In the genomic region with DNA sequence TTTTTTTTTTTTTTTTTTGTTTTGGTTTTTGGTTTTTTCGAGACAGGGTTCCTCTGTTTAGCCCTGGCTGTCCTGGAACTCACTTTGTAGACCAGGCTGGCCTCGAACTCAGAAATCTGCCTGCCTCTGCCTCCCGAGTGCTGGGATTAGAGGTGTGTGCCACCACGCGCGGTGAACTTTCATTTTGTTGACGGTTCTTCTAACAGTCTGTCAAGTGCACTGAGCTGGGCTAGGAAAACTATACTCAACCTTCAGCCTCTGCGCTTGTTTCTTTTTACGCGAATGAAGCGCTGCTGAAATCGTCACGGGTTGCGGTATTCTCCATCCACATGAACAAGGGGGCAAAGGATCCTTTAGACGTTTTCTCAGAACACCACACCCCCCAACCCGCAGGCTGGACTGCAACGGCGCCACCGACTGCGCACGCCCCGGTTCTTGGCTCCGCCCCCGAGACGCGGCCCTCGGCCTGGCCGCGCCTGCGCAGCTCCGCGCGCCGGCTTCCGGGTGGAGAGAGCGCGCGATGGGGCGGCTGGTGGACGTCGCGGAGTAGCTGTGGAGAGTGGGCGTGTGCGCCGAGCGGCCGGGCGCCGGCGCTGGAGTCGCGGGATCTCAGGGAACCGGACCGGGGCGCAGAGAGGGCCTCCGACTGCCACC, we compare ENCODE assay signal across 8 mouse cellular contexts. TPM values are rescaled to one million over a fixed set of nuclear protein-coding genes. Genes with fewer than 3 reads are reported as not detected.
DNase-seq lines count a peak whose midpoint lies in the region; ATAC-seq and TF ChIP-seq lines count a peak whose summit lies in the region.

A gene (plus strand): TSS at position 496 of the 654 bp plus-strand sequence.

- peaks cover 10% of the 10 kb centered on the region for H3K4me1 ChIP-seq in bone marrow macrophage, adult 2 months (ENCODE audit: control insufficient read depth, insufficient read depth, low read length)
- H3K4me1 ChIP-seq in embryonic fibroblast, embryonic 13.5 days (ENCODE audit: control insufficient read depth, insufficient read depth, low read length) = no peaks in the 10 kb centered on the region
- peaks cover 20% of the 10 kb centered on the region for H3K4me1 ChIP-seq in heart, embryonic 10.5 days
- peaks cover 14% of the 10 kb centered on the region for H3K4me1 ChIP-seq in kidney, embryonic 15.5 days
- peaks cover 26% of the 10 kb centered on the region for H3K4me1 ChIP-seq in liver, embryonic 11.5 days (replicated peaks; ENCODE audit: control insufficient read depth, insufficient read depth, low read length)
- peaks cover 3% of the 10 kb centered on the region; the same call in 1 of the 2 replicates for H3K4me1 ChIP-seq in stomach, embryonic 14.5 days (ENCODE audit: control insufficient read depth, insufficient read depth, low read length)

- peak; percentile 98 for ATAC-seq in kidney, embryonic 15.5 days (replicated peaks; ENCODE audit: low FRiP score)
- ATAC-seq in liver, embryonic 11.5 days (replicated peaks; ENCODE audit: low FRiP score) = peak; percentile 96
- peak; percentile 96 for ATAC-seq in stomach, embryonic 14.5 days (ENCODE audit: insufficient number of reproducible peaks, insufficient read depth, low FRiP score, low read depth)

- no peak for TF ChIP-seq POLR2A in bone marrow macrophage, adult 2 months (IDR thresholded peaks at IDR 0.05; ENCODE audit: borderline replicate concordance, low read depth, low read length)
- peak; percentile 65; the same call in 1 of the 2 replicates for TF ChIP-seq POLR2A in embryonic fibroblast, embryonic 13.5 days (IDR thresholded peaks at IDR 0.05; ENCODE audit: low read depth, low read length)

- peak within 1 kb of the TSS; percentile 91 for H3K4me2 ChIP-seq in kidney, embryonic 15.5 days
- peak within 1 kb of the TSS; percentile 94 for H3K4me2 ChIP-seq in liver, embryonic 11.5 days
- peak within 1 kb of the TSS; percentile 98 for H3K4me2 ChIP-seq in stomach, embryonic 14.5 days (replicated peaks; ENCODE audit: low read depth, low read length)

- H3K9ac ChIP-seq in kidney, embryonic 15.5 days = peak within 1 kb of the TSS; percentile 80
- peak within 1 kb of the TSS; percentile 92 for H3K9ac ChIP-seq in liver, embryonic 11.5 days (ENCODE audit: low read depth, low read length)
- H3K9ac ChIP-seq in stomach, embryonic 14.5 days (replicated peaks; ENCODE audit: low read depth, low read length) = peak within 1 kb of the TSS; percentile 85

- peak within 1 kb of the TSS; percentile 33 for H3K27ac ChIP-seq in bone marrow macrophage, adult 2 months (ENCODE audit: insufficient read depth, low read depth, low read length)
- 0 out of 2 replicates have a peak within 1 kb of the TSS, but pooled peaks have one; percentile 8 for H3K27ac ChIP-seq in embryonic fibroblast, embryonic 13.5 days (ENCODE audit: insufficient read depth, low read length)
- H3K27ac ChIP-seq in heart, embryonic 10.5 days = peak within 1 kb of the TSS; percentile 90
- peak within 1 kb of the TSS; percentile 82 for H3K27ac ChIP-seq in kidney, embryonic 15.5 days
- H3K27ac ChIP-seq in liver, embryonic 11.5 days (ENCODE audit: low read depth, low read length) = peak within 1 kb of the TSS; percentile 66
- peak within 1 kb of the TSS; percentile 73 for H3K27ac ChIP-seq in stomach, embryonic 14.5 days (ENCODE audit: low read length)

- H3K4me3 ChIP-seq in bone marrow macrophage, adult 2 months (ENCODE audit: insufficient read depth, low read length) = peak within 1 kb of the TSS; percentile 100
- H3K4me3 ChIP-seq in embryonic fibroblast, embryonic 13.5 days (ENCODE audit: insufficient read depth, low read length) = peak within 1 kb of the TSS; percentile 67
- peak within 1 kb of the TSS; percentile 89 for H3K4me3 ChIP-seq in heart, embryonic 10.5 days
- H3K4me3 ChIP-seq in kidney, embryonic 15.5 days (replicated peaks) = peak within 1 kb of the TSS; percentile 79
- peak within 1 kb of the TSS; percentile 82 for H3K4me3 ChIP-seq in liver, embryonic 11.5 days (ENCODE audit: low read depth, low read length)
- H3K4me3 ChIP-seq in stomach, embryonic 14.5 days (ENCODE audit: low read depth, low read length) = peak within 1 kb of the TSS; percentile 84

- no peaks in the 10 kb centered on the region for H3K9me3 ChIP-seq in heart, embryonic 10.5 days
- H3K9me3 ChIP-seq in kidney, embryonic 15.5 days (replicated peaks) = no peaks in the 10 kb centered on the region
- H3K9me3 ChIP-seq in liver, embryonic 11.5 days (ENCODE audit: control insufficient read depth, low read length) = no peaks in the 10 kb centered on the region
- H3K9me3 ChIP-seq in stomach, embryonic 14.5 days (ENCODE audit: control insufficient read depth, low read depth, low read length) = no peaks in the 10 kb centered on the region

- H3K27me3 ChIP-seq in heart, embryonic 10.5 days (ENCODE audit: insufficient read depth, poor library complexity, severe bottlenecking) = no peaks in the 10 kb centered on the region
- H3K27me3 ChIP-seq in kidney, embryonic 15.5 days = no peaks in the 10 kb centered on the region
- H3K27me3 ChIP-seq in liver, embryonic 11.5 days (replicated peaks; ENCODE audit: control insufficient read depth, insufficient read depth, low read length) = no peaks in the 10 kb centered on the region
- no peaks in the 10 kb centered on the region for H3K27me3 ChIP-seq in stomach, embryonic 14.5 days (ENCODE audit: control insufficient read depth, insufficient read depth, low read length)

- 4% methylated on average over 56 of the region's 56 CpGs for WGBS in heart, embryonic 10.5 days
- 4% methylated on average over 56 of the region's 56 CpGs for WGBS in kidney, embryonic 15.5 days
- WGBS in liver, embryonic 11.5 days = 2% methylated on average over 56 of the region's 56 CpGs
- 4% methylated on average over 56 of the region's 56 CpGs for WGBS in stomach, embryonic 14.5 days

- no peak for TF ChIP-seq CTCF in bone marrow macrophage, adult 2 months (IDR thresholded peaks at IDR 0.05; ENCODE audit: low read depth, low read length)
- TF ChIP-seq CTCF in embryonic fibroblast, embryonic 13.5 days (IDR thresholded peaks at IDR 0.05; ENCODE audit: borderline replicate concordance, insufficient read depth, low read length) = no peak

- DNase-seq in B cell, adult 2 months = peak; percentile 96 to 97
- peak; percentile 96 for DNase-seq in heart, embryonic 10.5 days (ENCODE audit: low spot score)
- DNase-seq in liver, embryonic 11.5 days (ENCODE audit: low spot score) = peak; percentile 91
- DNase-seq in naive thymus-derived CD4-positive, alpha-beta T cell, adult 2 months (ENCODE audit: low read depth) = peak; percentile 95

- H3K36me3 ChIP-seq in heart, embryonic 10.5 days = peaks cover 21% of the 10 kb centered on the region
- H3K36me3 ChIP-seq in kidney, embryonic 15.5 days = peaks cover 16% of the 10 kb centered on the region
- peaks cover 5% of the 10 kb centered on the region; the same call in 1 of the 2 replicates for H3K36me3 ChIP-seq in liver, embryonic 11.5 days (ENCODE audit: control insufficient read depth, insufficient read depth, low read length)
- H3K36me3 ChIP-seq in stomach, embryonic 14.5 days (ENCODE audit: control insufficient read depth, insufficient read depth, low read length) = peaks cover 12% of the 10 kb centered on the region; the same call in 1 of the 2 replicates

RNA-seq across cellular contexts. Expression of the gene that starts here (rescaled TPM):
- polyA plus RNA-seq in bone marrow macrophage, adult 2 months (2012; ENCODE audit: insufficient read depth, insufficient read length, missing spikeins) = 16.2 and 17.5 TPM in 2 replicates
- polyA plus RNA-seq in embryonic fibroblast, embryonic 13.5 days (2011; ENCODE audit: insufficient read length, low read depth, missing spikeins) = 9.0 and 9.1 TPM in 2 replicates
- 15.5 and 21.3 TPM in 2 replicates for polyA plus RNA-seq in heart, embryonic 10.5 days (2016; fragmentation: Nextera tagmentation; extraction: Ambion mirVana)
- polyA plus RNA-seq in kidney, embryonic 15.5 days (2015; fragmentation: Nextera tagmentation; extraction: Ambion mirVana) = 15.5 and 17.0 TPM in 2 replicates
- 15.7 and 16.5 TPM in 2 replicates for polyA plus RNA-seq in liver, embryonic 11.5 days (2014; fragmentation: Nextera tagmentation; extraction: Ambion mirVana)
- polyA plus RNA-seq in stomach, embryonic 14.5 days (2014; fragmentation: Nextera tagmentation; extraction: Ambion mirVana) = 14.7 and 16.1 TPM in 2 replicates

Comparison
In these comparisons a context has a peak if more than half of its experiments do, and no peak if none do; other contexts are left out.
1. Peak in every context shown above with its lines: DNase-seq, ATAC-seq, H3K4me3 ChIP-seq and H3K27ac ChIP-seq.
2. H3K27ac ChIP-seq: peak in every context shown above with its lines; median percentile 90 in heart, embryonic 10.5 days; 82 in kidney, embryonic 15.5 days; 73 in stomach, embryonic 14.5 days; 66 in liver, embryonic 11.5 days; 33 in bone marrow macrophage, adult 2 months; 8 in embryonic fibroblast, embryonic 13.5 days.